Mouse (Mus musculus): Measurements from ENCODE around the gene Setd5. TPM values are rescaled to one million over a fixed set of nuclear protein-coding genes. Genes with fewer than 3 reads are reported as not detected.

Gene Setd5
- polyA plus RNA-seq, 1 experiment from 2014 or later, result 90.0 TPM

DNA sequence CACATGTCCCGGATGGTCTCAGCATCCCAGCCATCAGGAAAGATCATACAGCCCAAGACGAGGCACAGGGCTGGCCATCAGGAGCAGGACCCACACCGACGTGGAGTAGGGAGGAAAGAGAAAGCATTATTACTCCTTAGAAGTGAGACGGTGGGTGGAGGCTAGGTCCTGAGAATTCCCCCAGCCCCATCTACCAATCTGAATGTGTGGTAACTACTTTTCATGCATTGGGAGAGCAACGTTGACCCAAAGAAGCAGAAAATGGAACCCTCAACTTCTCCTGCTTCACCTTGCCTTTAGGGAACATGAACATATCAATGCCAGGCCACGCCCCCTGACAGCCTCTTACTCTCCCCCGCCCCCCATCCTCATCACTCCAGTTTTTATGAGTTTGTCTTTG, 99.4 kb downstream of the Setd5 start:
- Histone ChIP-seq H3K9ac (ENCODE audit: low read length) (no peak overlapping the region), H3K36me3 (ENCODE audit: control insufficient read depth, insufficient read depth, low read length) (no peaks in the 10 kb centered on the region), H3K9me3 (ENCODE audit: control insufficient read depth, low read length) (no peaks in the 10 kb centered on the region), H3K27me3 (replicated peaks; ENCODE audit: control insufficient read depth, insufficient read depth, low read length) (no peaks in the 10 kb centered on the region), H3K4me1 (replicated peaks; ENCODE audit: control insufficient read depth, insufficient read depth, low read length) (no peaks in the 10 kb centered on the region), H3K4me2 (ENCODE audit: low read length) (no peak overlapping the region), H3K27ac (ENCODE audit: low read depth) (no peak overlapping the region), H3K4me3 (ENCODE audit: low read depth, low read length) (no peak overlapping the region)
- 85% methylated on average over 8 of the region's 8 CpGs for WGBS
- no peak for DNase-seq (ENCODE audit: low spot score)
- ATAC-seq (replicated peaks; ENCODE audit: low FRiP score, low TSS enrichment, low read depth), result no peak

DNA sequence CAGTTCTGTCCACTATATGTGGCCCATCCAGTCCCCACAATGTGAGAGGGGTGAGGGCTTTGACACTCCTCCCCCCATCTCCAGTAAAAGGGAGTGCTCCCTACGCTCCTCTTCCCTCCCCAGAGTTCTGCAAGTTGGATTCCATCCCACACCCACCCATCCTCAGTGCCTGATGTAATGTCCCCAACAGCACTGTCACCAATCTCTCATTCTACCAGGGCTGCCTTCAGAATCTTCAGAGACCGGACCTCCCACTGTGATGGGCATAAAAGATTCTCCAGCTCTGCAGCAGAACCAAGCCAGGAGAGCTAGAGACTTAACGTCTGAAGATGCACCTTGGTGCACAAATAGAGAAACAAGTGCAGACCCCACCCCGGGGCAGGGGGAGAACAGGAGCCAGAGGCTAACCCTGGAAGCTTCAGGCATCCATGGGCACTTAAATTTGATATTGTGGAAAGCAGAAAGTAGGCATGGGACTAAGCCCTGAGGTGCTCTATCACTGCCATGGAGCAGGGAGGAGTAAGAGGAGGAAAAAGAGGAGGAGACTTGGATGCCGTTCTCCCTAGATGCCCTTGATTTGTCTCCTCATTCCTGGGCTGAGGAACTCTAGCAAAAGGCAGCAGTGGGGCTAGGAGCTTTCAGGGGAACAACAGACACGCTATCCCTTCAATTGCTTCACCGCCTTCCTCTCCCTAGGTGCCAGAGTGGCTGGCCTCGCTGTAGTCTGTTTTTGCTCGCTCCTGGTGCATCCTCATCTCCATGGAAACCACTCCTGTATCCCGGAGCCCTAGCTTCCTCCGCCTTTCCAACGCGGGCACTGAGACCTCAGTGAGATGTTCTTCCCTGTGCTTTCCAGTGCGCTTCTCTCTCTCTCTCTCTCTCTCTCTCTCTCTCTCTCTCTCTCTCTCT, 101.4 kb downstream of the Setd5 start:
- Histone ChIP-seq H3K4me1 (replicated peaks; ENCODE audit: control insufficient read depth, insufficient read depth, low read length) (no peaks in the 10 kb centered on the region), H3K4me3 (ENCODE audit: low read depth, low read length) (no peak overlapping the region), H3K27me3 (replicated peaks; ENCODE audit: control insufficient read depth, insufficient read depth, low read length) (no peaks in the 10 kb centered on the region), H3K27ac (ENCODE audit: low read depth) (no peak overlapping the region), H3K4me2 (ENCODE audit: low read length) (no peak overlapping the region), H3K36me3 (ENCODE audit: control insufficient read depth, insufficient read depth, low read length) (no peaks in the 10 kb centered on the region), H3K9me3 (ENCODE audit: control insufficient read depth, low read length) (no peaks in the 10 kb centered on the region), H3K9ac (ENCODE audit: low read length) (no peak overlapping the region)
- no peak for DNase-seq (ENCODE audit: low spot score)
- WGBS, result 27% methylated on average over 14 of the region's 14 CpGs
- no peak for ATAC-seq (replicated peaks; ENCODE audit: low FRiP score, low TSS enrichment, low read depth)

- Histone ChIP-seq H3K4me2 (ENCODE audit: low read length) (no peak overlapping the region), H3K4me1 (replicated peaks; ENCODE audit: control insufficient read depth, insufficient read depth, low read length) (no peaks in the 10 kb centered on the region), H3K9me3 (ENCODE audit: control insufficient read depth, low read length) (no peaks in the 10 kb centered on the region), H3K36me3 (ENCODE audit: control insufficient read depth, insufficient read depth, low read length) (no peaks in the 10 kb centered on the region), H3K9ac (ENCODE audit: low read length) (no peak overlapping the region), H3K4me3 (ENCODE audit: low read depth, low read length) (no peak overlapping the region), H3K27me3 (replicated peaks; ENCODE audit: control insufficient read depth, insufficient read depth, low read length) (no peaks in the 10 kb centered on the region), H3K27ac (ENCODE audit: low read depth) (no peak overlapping the region)
- DNase-seq (ENCODE audit: low spot score) (no peak), ATAC-seq (replicated peaks; ENCODE audit: low FRiP score, low TSS enrichment, low read depth) (no peak)
- 47% methylated on average over 4 of the region's 4 CpGs for WGBS
Measured at GRCm38 (mm10) chr6:113179195-113179733, 102.1 kb downstream of the Setd5 start.

DNA sequence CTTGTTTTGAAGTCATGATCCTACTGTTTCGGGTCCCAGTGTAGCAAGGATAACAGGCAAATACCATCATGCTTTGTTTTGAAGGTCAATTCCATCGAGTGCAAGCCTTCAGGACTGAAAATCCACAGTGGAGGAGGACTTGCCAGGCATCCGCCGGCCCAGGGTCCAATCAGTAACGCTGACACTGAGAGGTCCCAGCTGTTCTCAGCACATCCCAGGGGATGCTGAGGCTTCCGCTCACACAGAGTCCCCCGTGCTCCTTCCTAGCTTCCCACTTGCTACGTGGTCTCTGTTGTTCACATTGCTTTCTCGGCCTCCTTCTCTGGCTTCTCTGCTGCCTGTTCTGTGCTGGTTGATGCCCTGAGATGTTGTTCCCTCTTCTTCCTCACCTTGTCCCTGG, 107.0 kb downstream of the Setd5 start:
- H3K4me1 ChIP-seq (replicated peaks; ENCODE audit: control insufficient read depth, insufficient read depth, low read length), result no peaks in the 10 kb centered on the region
- ATAC-seq (replicated peaks; ENCODE audit: low FRiP score, low TSS enrichment, low read depth) (no peak), DNase-seq (ENCODE audit: low spot score) (no peak)
- no peak overlapping the region for H3K9ac ChIP-seq (ENCODE audit: low read length)
- WGBS, result 63% methylated on average over 9 of the region's 9 CpGs
- H3K4me3 ChIP-seq (ENCODE audit: low read depth, low read length), result no peak overlapping the region
- no peak overlapping the region for H3K4me2 ChIP-seq (ENCODE audit: low read length)
- H3K27me3 ChIP-seq (replicated peaks; ENCODE audit: control insufficient read depth, insufficient read depth, low read length), result no peaks in the 10 kb centered on the region
- no peaks in the 10 kb centered on the region for H3K9me3 ChIP-seq (ENCODE audit: control insufficient read depth, low read length)
- no peaks in the 10 kb centered on the region for H3K36me3 ChIP-seq (ENCODE audit: control insufficient read depth, insufficient read depth, low read length)
- H3K27ac ChIP-seq (ENCODE audit: low read depth), result no peak overlapping the region

- H3K4me1 ChIP-seq (replicated peaks; ENCODE audit: control insufficient read depth, insufficient read depth, low read length), result no peaks in the 10 kb centered on the region
- H3K9me3 ChIP-seq (ENCODE audit: control insufficient read depth, low read length), result no peaks in the 10 kb centered on the region
- no peak overlapping the region for H3K9ac ChIP-seq (ENCODE audit: low read length)
- H3K27ac ChIP-seq (ENCODE audit: low read depth), result no peak overlapping the region
- H3K4me3 ChIP-seq (ENCODE audit: low read depth, low read length), result no peak overlapping the region
- DNase-seq (ENCODE audit: low spot score) (no peak), ATAC-seq (replicated peaks; ENCODE audit: low FRiP score, low TSS enrichment, low read depth) (no peak)
- H3K27me3 ChIP-seq (replicated peaks; ENCODE audit: control insufficient read depth, insufficient read depth, low read length), result no peaks in the 10 kb centered on the region
- WGBS, result 77% methylated on average over 21 of the region's 21 CpGs
- no peak overlapping the region for H3K4me2 ChIP-seq (ENCODE audit: low read length)
- no peaks in the 10 kb centered on the region for H3K36me3 ChIP-seq (ENCODE audit: control insufficient read depth, insufficient read depth, low read length)
Measured at GRCm38 (mm10) chr6:113184866-113185525, 107.8 kb downstream of the Setd5 start.

DNA sequence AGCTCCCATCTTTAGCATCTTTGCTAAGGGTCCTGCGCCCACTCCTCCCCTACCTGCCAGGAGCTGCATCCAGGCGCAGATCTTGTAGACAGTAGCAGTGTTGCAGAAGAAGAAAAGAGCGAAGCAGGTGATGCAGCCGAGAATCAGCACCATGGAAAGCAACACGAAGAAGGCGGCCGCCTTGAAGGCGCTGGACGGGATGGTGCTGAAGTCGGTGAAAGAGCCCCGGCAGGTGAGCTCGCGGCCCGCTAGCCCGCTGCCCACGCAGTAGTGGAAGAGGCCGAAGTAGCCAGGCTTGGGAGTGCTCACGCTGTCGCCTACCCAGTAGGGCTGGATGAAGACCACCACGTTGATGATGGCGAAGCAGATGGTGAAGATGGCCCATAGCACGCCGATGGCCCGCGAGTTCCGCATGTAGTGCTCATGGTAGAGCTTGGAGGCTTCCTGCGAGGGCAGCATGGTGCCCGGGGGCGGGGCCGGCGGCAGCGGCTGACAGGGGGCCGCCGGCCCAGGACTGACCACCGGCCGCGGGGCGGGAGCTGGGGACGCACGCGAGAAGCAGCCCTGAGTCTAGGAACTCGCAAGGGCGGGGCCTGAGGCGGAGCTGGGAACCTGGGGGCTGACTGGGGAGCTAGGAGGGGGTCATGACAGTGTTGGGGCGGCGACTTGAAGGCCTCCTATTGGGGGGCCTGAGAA, 116.7 kb downstream of the Setd5 start:
- H3K4me2 ChIP-seq (ENCODE audit: low read length), result peak overlapping the region; percentile 5
- DNase-seq (ENCODE audit: low spot score) (peak; percentile 84), ATAC-seq (replicated peaks; ENCODE audit: low FRiP score, low TSS enrichment, low read depth) (0 out of 2 replicates have a peak, but pooled peaks have one; percentile 53)
- no peak overlapping the region for H3K9ac ChIP-seq (ENCODE audit: low read length)
- H3K27ac ChIP-seq (ENCODE audit: low read depth), result no peak overlapping the region
- H3K9me3 ChIP-seq (ENCODE audit: control insufficient read depth, low read length), result no peaks in the 10 kb centered on the region
- peaks cover 2% of the 10 kb centered on the region; the same call in 1 of the 2 replicates for H3K4me1 ChIP-seq (replicated peaks; ENCODE audit: control insufficient read depth, insufficient read depth, low read length)
- H3K36me3 ChIP-seq (ENCODE audit: control insufficient read depth, insufficient read depth, low read length), result no peaks in the 10 kb centered on the region
- H3K27me3 ChIP-seq (replicated peaks; ENCODE audit: control insufficient read depth, insufficient read depth, low read length), result peaks cover 40% of the 10 kb centered on the region
- no peak overlapping the region for H3K4me3 ChIP-seq (ENCODE audit: low read depth, low read length)
- 2% methylated on average over 45 of the region's 46 CpGs for WGBS

- Histone ChIP-seq H3K36me3 (ENCODE audit: control insufficient read depth, insufficient read depth, low read length) (no peaks in the 10 kb centered on the region), H3K9me3 (ENCODE audit: control insufficient read depth, low read length) (no peaks in the 10 kb centered on the region), H3K4me3 (ENCODE audit: low read depth, low read length) (peak overlapping the region; percentile 36), H3K9ac (ENCODE audit: low read length) (no peak overlapping the region), H3K27me3 (replicated peaks; ENCODE audit: control insufficient read depth, insufficient read depth, low read length) (peaks cover 40% of the 10 kb centered on the region), H3K4me1 (replicated peaks; ENCODE audit: control insufficient read depth, insufficient read depth, low read length) (peaks cover 2% of the 10 kb centered on the region; the same call in 1 of the 2 replicates), H3K27ac (ENCODE audit: low read depth) (no peak overlapping the region), H3K4me2 (ENCODE audit: low read length) (peak overlapping the region; percentile 68)
- ATAC-seq (replicated peaks; ENCODE audit: low FRiP score, low TSS enrichment, low read depth) (no peak), DNase-seq (ENCODE audit: low spot score) (no peak)
- WGBS, result 3% methylated on average over 5 of the region's 5 CpGs
Measured at GRCm38 (mm10) chr6:113194517-113194840, 117.3 kb downstream of the Setd5 start.

GRCm38 (mm10) chr6:113194841-113195595, 117.9 kb downstream of the Setd5 start, which contains the start of gene Lhfpl4:
TSS of gene Lhfpl4 (minus strand) at chr6:113195384.
- H3K4me2 ChIP-seq (ENCODE audit: low read length), result peak within 1 kb of the TSS; percentile 68
- WGBS, result under 1% methylated on average over 61 of the region's 66 CpGs
- H3K4me3 ChIP-seq (ENCODE audit: low read depth, low read length), result peak within 1 kb of the TSS; percentile 36
- H3K4me1 ChIP-seq (replicated peaks; ENCODE audit: control insufficient read depth, insufficient read depth, low read length), result peaks cover 2% of the 10 kb centered on the region; the same call in 1 of the 2 replicates
- ATAC-seq (replicated peaks; ENCODE audit: low FRiP score, low TSS enrichment, low read depth) (no peak), DNase-seq (ENCODE audit: low spot score) (no peak)
- H3K27me3 ChIP-seq (replicated peaks; ENCODE audit: control insufficient read depth, insufficient read depth, low read length), result peaks cover 40% of the 10 kb centered on the region
- H3K36me3 ChIP-seq (ENCODE audit: control insufficient read depth, insufficient read depth, low read length), result no peaks in the 10 kb centered on the region
- H3K9me3 ChIP-seq (ENCODE audit: control insufficient read depth, low read length), result no peaks in the 10 kb centered on the region
- H3K9ac ChIP-seq (ENCODE audit: low read length), result peak within 1 kb of the TSS; percentile 25; the same call in 1 of the 2 replicates
- H3K27ac ChIP-seq (ENCODE audit: low read depth), result no peak within 1 kb of the TSS

Measured in intestine, embryonic 14.5 days (tissue).